Mouse (Mus musculus): ENCODE data around the gene Tob1. TPM values are rescaled to one million over a fixed set of nuclear protein-coding genes. Genes with fewer than 3 reads are reported as not detected.

Gene Tob1
- 25.9 and 26.7 TPM in 2 replicates for polyA plus RNA-seq (2015; fragmentation: Nextera tagmentation; extraction: Ambion mirVana)

GRCm38 (mm10) chr11:94211124-94211603 is at the start of gene Tob1:
Gene Tob1, plus strand, starts transcription at chr11:94211454.
- peak within 1 kb of the TSS; percentile 98 for H3K4me2 ChIP-seq
- no peaks in the 10 kb centered on the region for H3K27me3 ChIP-seq
- ATAC-seq (ENCODE audit: insufficient number of reproducible peaks, insufficient read depth, low FRiP score, low TSS enrichment, low read depth), result peak; percentile 97
- peaks cover 17% of the 10 kb centered on the region for H3K4me1 ChIP-seq
- H3K9me3 ChIP-seq, result no peaks in the 10 kb centered on the region
- H3K9ac ChIP-seq, result peak within 1 kb of the TSS; percentile 95
- H3K27ac ChIP-seq, result peak within 1 kb of the TSS; percentile 98
- H3K36me3 ChIP-seq, result peaks cover 11% of the 10 kb centered on the region
- H3K4me3 ChIP-seq, result peak within 1 kb of the TSS; percentile 88
- 0% methylated on average over 32 of the region's 55 CpGs for WGBS

- no peak for ATAC-seq (ENCODE audit: insufficient number of reproducible peaks, insufficient read depth, low FRiP score, low TSS enrichment, low read depth)
- Histone ChIP-seq H3K27me3 (no peaks in the 10 kb centered on the region), H3K9me3 (no peaks in the 10 kb centered on the region), H3K9ac (no peak overlapping the region), H3K27ac (no peak overlapping the region), H3K36me3 (no peaks in the 10 kb centered on the region), H3K4me2 (no peak overlapping the region), H3K4me3 (no peak overlapping the region), H3K4me1 (peaks cover 33% of the 10 kb centered on the region)
- WGBS, result 78% methylated on average over 11 of the region's 11 CpGs
Measured at GRCm38 (mm10) chr11:94161867-94162581, 49.2 kb upstream of the Tob1 start.

DNA sequence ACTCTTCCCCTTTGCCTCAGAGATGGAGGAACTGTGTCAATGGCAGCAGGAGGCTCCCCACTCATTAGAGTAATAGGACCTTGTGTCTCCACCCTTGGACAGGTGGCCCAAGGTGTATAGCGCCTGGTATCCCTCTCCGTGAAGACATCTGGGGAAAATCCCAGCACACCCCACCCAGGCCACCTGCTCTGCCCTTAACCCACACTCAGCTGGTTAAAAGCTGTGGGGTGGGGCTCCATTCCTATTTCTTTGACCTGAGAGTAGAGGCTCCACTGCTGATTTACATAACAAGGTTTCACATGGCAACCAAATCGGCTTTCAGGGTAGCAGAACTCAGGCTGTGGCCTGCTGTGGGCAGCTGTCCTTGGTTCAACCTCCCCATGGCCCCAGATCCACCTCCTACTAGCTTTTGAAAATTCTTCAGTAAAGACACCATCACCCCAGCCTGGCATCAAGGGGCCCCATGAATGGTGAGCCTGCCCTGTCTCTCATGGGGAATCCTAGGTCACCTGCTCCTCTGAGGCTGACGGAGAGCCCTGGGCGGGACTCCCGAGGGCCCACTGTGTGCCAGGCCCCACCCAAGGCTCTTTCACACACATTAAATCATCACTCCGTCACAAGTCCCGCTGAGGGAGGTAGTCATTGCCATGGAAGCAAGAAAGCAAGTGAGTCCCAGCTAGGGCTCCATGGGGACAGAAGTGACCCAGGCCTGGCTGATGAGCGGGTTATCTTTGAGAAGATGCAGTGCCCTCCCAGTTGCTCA is 48.1 kb upstream of the Tob1 start:
- peaks cover 33% of the 10 kb centered on the region for H3K4me1 ChIP-seq

DNA sequence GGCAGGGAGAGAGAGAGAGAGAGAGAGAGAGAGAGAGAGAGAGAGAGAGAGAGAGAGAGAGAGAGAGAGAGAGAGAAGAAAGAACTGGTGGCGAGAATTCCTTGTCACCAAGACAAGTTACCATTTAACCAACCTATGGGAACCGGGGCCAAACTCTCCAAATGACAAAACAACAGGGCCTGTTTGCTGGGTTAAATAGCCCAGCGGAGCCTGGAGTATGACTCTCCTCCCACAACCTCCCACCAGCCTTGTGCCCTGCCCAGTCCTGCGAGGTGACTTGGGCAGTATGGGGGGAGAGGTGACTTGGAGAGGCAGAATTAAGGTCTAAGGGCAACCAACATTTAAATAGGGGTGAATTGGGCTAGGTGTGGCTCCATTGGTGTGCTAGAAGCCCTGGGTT is 45.5 kb upstream of the Tob1 start:
- no peak overlapping the region for H3K27ac ChIP-seq
- no peaks in the 10 kb centered on the region for H3K36me3 ChIP-seq
- H3K4me1 ChIP-seq, result peaks cover 8% of the 10 kb centered on the region
- no peaks in the 10 kb centered on the region for H3K27me3 ChIP-seq
- H3K4me2 ChIP-seq, result no peak overlapping the region
- 82% methylated on average over 4 of the region's 4 CpGs for WGBS
- no peak for ATAC-seq (ENCODE audit: insufficient number of reproducible peaks, insufficient read depth, low FRiP score, low TSS enrichment, low read depth)
- H3K9me3 ChIP-seq, result no peaks in the 10 kb centered on the region
- no peak overlapping the region for H3K4me3 ChIP-seq
- no peak overlapping the region for H3K9ac ChIP-seq

More for the DNA sequence above, 48.1 kb upstream of the Tob1 start:
- H3K4me2 ChIP-seq, result no peak overlapping the region
- ATAC-seq (ENCODE audit: insufficient number of reproducible peaks, insufficient read depth, low FRiP score, low TSS enrichment, low read depth), result no peak
- 78% methylated on average over 9 of the region's 9 CpGs for WGBS
- no peaks in the 10 kb centered on the region for H3K36me3 ChIP-seq
- no peak overlapping the region for H3K27ac ChIP-seq
- H3K9ac ChIP-seq, result no peak overlapping the region
- no peak overlapping the region for H3K4me3 ChIP-seq
- no peaks in the 10 kb centered on the region for H3K27me3 ChIP-seq
- no peaks in the 10 kb centered on the region for H3K9me3 ChIP-seq

DNA sequence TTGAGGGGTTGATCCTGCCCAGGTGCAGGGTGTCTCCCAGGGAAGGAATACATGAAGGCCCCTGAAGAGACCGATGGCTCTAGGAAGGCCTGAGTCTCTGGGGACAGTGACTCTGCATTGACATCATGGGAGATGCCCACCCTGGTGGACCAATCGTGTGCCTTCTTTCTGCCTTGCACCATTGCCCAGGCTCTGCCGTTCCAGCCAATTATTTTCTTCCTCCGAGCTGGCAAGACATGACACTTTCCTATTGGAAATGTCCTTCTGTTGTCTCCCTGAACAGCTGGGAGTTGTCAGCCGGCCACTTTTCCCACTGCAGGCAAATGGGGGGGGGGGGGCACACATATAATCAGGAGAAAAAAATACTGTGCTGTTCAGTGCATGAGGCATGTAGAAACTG is 43.0 kb upstream of the Tob1 start:
- H3K36me3 ChIP-seq, result no peaks in the 10 kb centered on the region
- no peaks in the 10 kb centered on the region for H3K9me3 ChIP-seq
- whole genome bisulfite sequencing, result 70% methylated on average over 5 of the region's 5 CpGs
- H3K4me1 ChIP-seq, result no peaks in the 10 kb centered on the region
- H3K4me3 ChIP-seq, result no peak overlapping the region
- no peak for ATAC-seq (ENCODE audit: insufficient number of reproducible peaks, insufficient read depth, low FRiP score, low TSS enrichment, low read depth)
- H3K4me2 ChIP-seq, result no peak overlapping the region
- H3K27me3 ChIP-seq, result no peaks in the 10 kb centered on the region
- no peak overlapping the region for H3K9ac ChIP-seq
- H3K27ac ChIP-seq, result no peak overlapping the region

DNA sequence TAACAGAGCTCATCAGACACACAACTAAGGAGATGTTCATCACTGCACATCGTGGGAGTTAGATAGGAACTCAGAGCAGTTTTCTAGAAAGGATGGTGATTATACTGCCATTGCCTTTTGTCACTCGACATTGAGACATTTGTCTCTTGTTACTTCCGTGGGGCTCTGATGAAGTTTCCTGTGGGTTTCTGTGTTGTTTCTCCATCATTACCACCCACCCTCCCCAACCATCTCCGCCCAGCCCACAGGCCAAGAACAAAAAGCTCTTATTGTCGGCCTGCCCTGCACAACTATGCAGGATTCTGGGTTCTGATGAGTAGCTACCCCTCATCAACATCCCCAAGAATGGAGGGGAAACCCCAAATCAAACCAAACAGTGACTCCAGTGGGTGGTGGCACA is 41.7 kb upstream of the Tob1 start:
- no peaks in the 10 kb centered on the region for H3K36me3 ChIP-seq
- H3K4me2 ChIP-seq, result no peak overlapping the region
- ATAC-seq (ENCODE audit: insufficient number of reproducible peaks, insufficient read depth, low FRiP score, low TSS enrichment, low read depth), result no peak
- H3K4me1 ChIP-seq, result no peaks in the 10 kb centered on the region
- H3K27me3 ChIP-seq, result no peaks in the 10 kb centered on the region
- no peak overlapping the region for H3K9ac ChIP-seq
- 65% methylated on average over 5 of the region's 5 CpGs for WGBS
- no peaks in the 10 kb centered on the region for H3K9me3 ChIP-seq
- no peak overlapping the region for H3K27ac ChIP-seq
- H3K4me3 ChIP-seq, result no peak overlapping the region

- H3K27ac ChIP-seq, result peak overlapping the region; percentile 12; the same call in 1 of the 2 replicates
- no peaks in the 10 kb centered on the region for H3K9me3 ChIP-seq
- peaks cover 11% of the 10 kb centered on the region for H3K4me1 ChIP-seq
- 82% methylated on average over 5 of the region's 5 CpGs for WGBS
- H3K4me2 ChIP-seq, result no peak overlapping the region
- no peak overlapping the region for H3K4me3 ChIP-seq
- no peaks in the 10 kb centered on the region for H3K36me3 ChIP-seq
- H3K9ac ChIP-seq, result no peak overlapping the region
- no peaks in the 10 kb centered on the region for H3K27me3 ChIP-seq
- ATAC-seq (ENCODE audit: insufficient number of reproducible peaks, insufficient read depth, low FRiP score, low TSS enrichment, low read depth), result no peak
Measured at GRCm38 (mm10) chr11:94171691-94172090, 39.6 kb upstream of the Tob1 start.

DNA sequence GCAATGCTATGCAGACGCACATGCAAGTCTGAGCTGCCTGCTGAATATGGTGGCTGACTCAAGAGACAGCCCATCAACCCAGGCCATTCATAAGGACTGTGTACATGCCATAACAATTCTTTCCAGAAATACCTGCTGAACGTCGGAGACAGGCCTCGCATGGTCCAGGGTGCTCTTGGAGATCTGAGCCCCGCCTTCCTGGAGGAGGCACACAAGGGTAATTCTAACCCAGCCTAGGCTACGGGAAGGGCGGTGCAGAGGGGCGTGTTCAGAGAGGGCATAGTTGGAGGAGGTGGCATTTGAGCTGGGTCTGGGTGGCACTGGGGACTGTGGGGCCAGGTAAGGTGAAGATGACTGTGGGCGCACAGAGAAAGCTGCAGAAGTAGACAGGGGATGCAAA is 39.1 kb upstream of the Tob1 start:
- H3K4me1 ChIP-seq, result peaks cover 11% of the 10 kb centered on the region
- 56% methylated on average over 9 of the region's 9 CpGs for WGBS
- no peak overlapping the region for H3K4me2 ChIP-seq
- ATAC-seq (ENCODE audit: insufficient number of reproducible peaks, insufficient read depth, low FRiP score, low TSS enrichment, low read depth), result no peak
- no peak overlapping the region for H3K4me3 ChIP-seq
- H3K9ac ChIP-seq, result no peak overlapping the region
- H3K27ac ChIP-seq, result peak overlapping the region; percentile 12; the same call in 1 of the 2 replicates
- H3K27me3 ChIP-seq, result no peaks in the 10 kb centered on the region
- H3K36me3 ChIP-seq, result no peaks in the 10 kb centered on the region
- no peaks in the 10 kb centered on the region for H3K9me3 ChIP-seq

DNA sequence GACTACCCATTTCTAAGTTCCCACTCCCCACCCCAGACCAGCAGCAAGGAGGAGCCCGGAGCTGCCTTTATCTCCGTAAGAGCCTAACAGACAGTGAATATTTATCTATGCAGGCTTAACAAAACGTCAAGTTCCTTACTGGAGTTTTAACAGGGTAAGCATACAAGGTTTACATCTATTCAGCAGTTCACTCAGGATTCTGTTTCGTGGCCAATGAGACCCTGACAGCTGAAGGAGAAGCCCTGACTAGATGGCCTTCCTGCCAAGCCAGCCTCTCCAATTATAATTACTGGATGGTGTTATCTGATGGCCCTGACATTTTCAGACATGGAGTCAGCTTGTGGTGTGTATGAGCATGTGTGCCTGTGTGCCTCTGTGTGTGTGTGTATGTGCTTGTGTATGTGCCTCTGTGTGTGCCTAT is 37.5 kb upstream of the Tob1 start:
- WGBS, result 57% methylated on average over 4 of the region's 4 CpGs
- H3K9ac ChIP-seq, result no peak overlapping the region
- no peak for ATAC-seq (ENCODE audit: insufficient number of reproducible peaks, insufficient read depth, low FRiP score, low TSS enrichment, low read depth)
- no peaks in the 10 kb centered on the region for H3K9me3 ChIP-seq
- H3K4me1 ChIP-seq, result peaks cover 14% of the 10 kb centered on the region
- H3K27ac ChIP-seq, result no peak overlapping the region
- H3K36me3 ChIP-seq, result no peaks in the 10 kb centered on the region
- H3K4me2 ChIP-seq, result no peak overlapping the region
- no peak overlapping the region for H3K4me3 ChIP-seq
- H3K27me3 ChIP-seq, result no peaks in the 10 kb centered on the region

DNA sequence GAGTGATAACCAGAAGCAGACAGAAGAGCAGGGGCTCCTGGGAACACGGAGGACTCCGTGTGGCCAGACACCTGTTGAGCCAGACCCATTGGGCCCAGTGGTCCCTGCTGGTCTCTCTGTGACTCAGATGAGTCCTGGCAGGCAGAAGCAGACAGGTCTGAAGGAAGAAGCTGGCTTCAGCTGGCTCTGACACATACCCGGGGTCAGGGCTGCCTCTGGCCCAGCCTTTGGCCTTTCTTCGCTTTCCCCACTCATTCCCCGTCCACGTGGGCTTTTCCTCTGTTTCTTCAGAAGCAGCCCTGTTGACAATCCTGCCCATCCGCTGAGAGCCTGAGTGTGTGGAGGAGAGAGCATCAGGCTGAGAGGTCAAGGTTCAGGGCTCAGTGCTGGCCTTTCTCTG is 36.0 kb upstream of the Tob1 start:
- no peak for ATAC-seq (ENCODE audit: insufficient number of reproducible peaks, insufficient read depth, low FRiP score, low TSS enrichment, low read depth)
- H3K4me2 ChIP-seq, result no peak overlapping the region

GRCm38 (mm10) chr11:94175694-94176093 is 35.6 kb upstream of the Tob1 start:
- 34% methylated on average over 8 of the region's 8 CpGs for WGBS
- peak; percentile 78; the same call in 1 of the 2 replicates for ATAC-seq (ENCODE audit: insufficient number of reproducible peaks, insufficient read depth, low FRiP score, low TSS enrichment, low read depth)

More for the DNA sequence above, 36.0 kb upstream of the Tob1 start:
- H3K27ac ChIP-seq, result peak overlapping the region; percentile 55; the same call in 1 of the 2 replicates
- WGBS, result 50% methylated on average over 6 of the region's 7 CpGs
- H3K27me3 ChIP-seq, result no peaks in the 10 kb centered on the region
- H3K36me3 ChIP-seq, result no peaks in the 10 kb centered on the region
- no peak overlapping the region for H3K4me3 ChIP-seq
- H3K4me1 ChIP-seq, result peaks cover 14% of the 10 kb centered on the region
- no peaks in the 10 kb centered on the region for H3K9me3 ChIP-seq
- 0 out of 2 replicates have a peak overlapping the region, but pooled peaks have one; percentile 44 for H3K9ac ChIP-seq

More at GRCm38 (mm10) chr11:94175694-94176093, 35.6 kb upstream of the Tob1 start:
- H3K4me2 ChIP-seq, result no peak overlapping the region
- no peaks in the 10 kb centered on the region for H3K9me3 ChIP-seq
- no peak overlapping the region for H3K4me3 ChIP-seq
- peak overlapping the region; percentile 55; the same call in 1 of the 2 replicates for H3K27ac ChIP-seq
- H3K9ac ChIP-seq, result 0 out of 2 replicates have a peak overlapping the region, but pooled peaks have one; percentile 44
- peaks cover 14% of the 10 kb centered on the region for H3K4me1 ChIP-seq
- no peaks in the 10 kb centered on the region for H3K36me3 ChIP-seq
- H3K27me3 ChIP-seq, result no peaks in the 10 kb centered on the region
